Mouse (Mus musculus) heart, embryonic 10.5 days (tissue): ENCODE measurements around the gene Cdkn2a. TPM values are rescaled to one million over a fixed set of nuclear protein-coding genes. Genes with fewer than 3 reads are reported as not detected.

Experiments used
- DNase-seq: peaks from one replicate; pipeline ENCODE4 v3.0.0-alpha.2; 2017; ENCODE audit warnings: low spot score
- H3K27ac ChIP-seq: fragments of 300-500 bp; sonication (generic); 2 replicates; pipeline ENCODE4 v1.5.1; 2016; ENCODE audit warnings: mild to moderate bottlenecking
- H3K27me3 ChIP-seq: fragments of 300-500 bp; sonication (generic); 2 replicates; pipeline ENCODE4 v1.6.1; 2016; ENCODE audit warnings: mild to moderate bottlenecking; ENCODE audit not compliant: poor library complexity, insufficient read depth, severe bottlenecking
- H3K36me3 ChIP-seq: fragments of 300-500 bp; sonication (generic); 2 replicates; pipeline ENCODE4 v1.6.1; 2016; ENCODE audit warnings: mild to moderate bottlenecking, moderate library complexity
- H3K4me1 ChIP-seq: fragments of 300-500 bp; sonication (generic); 2 replicates; pipeline ENCODE4 v1.6.1; 2016; ENCODE audit warnings: mild to moderate bottlenecking
- H3K4me3 ChIP-seq: fragments of 300-500 bp; sonication (generic); 2 replicates; pipeline ENCODE4 v1.5.1; 2016; ENCODE audit warnings: mild to moderate bottlenecking, moderate library complexity
- H3K9me3 ChIP-seq: fragments of 300-500 bp; sonication (generic); 2 replicates; pipeline ENCODE4 v1.6.1; 2016; ENCODE audit warnings: mild to moderate bottlenecking, moderate library complexity
- WGBS: fragments of 180-500 bp; shearing (Covaris S2); methylation state at CpG from one replicate; pipeline ENCODE4 v1.1.7; 2016; 5-methylcytosine and 5-hydroxymethylcytosine counted together
- polyA plus RNA-seq: library from polyadenylated mRNA; unstranded; fragments of >200 nt; fragmentation: Nextera tagmentation; extraction: Ambion mirVana; gene quantifications from 2 replicates; pipeline ENCODE4 v1.2.1, GENCODE M21; 2016

Gene Cdkn2a
- polyA plus RNA-seq = not detected in 2 replicates

- DNase-seq = no peak
- H3K27ac ChIP-seq = peak within 1 kb of the TSS; percentile 1; the same call in 1 of the 2 replicates
These were observed at the start of gene Cdkn2a for GRCm38 (mm10) chr4:89294486-89295440. Cdkn2a (minus strand) TSS chr4:89294653.

GRCm38 (mm10) chr4:89313461-89313860 lies 19.0 kb upstream of the Cdkn2a start:
- peaks cover 44% of the 10 kb centered on the region for H3K27me3 ChIP-seq
- H3K9me3 ChIP-seq = no peaks in the 10 kb centered on the region
- DNase-seq = no peak
- H3K36me3 ChIP-seq = no peaks in the 10 kb centered on the region
- H3K4me1 ChIP-seq = peaks cover 6% of the 10 kb centered on the region; the same call in 1 of the 2 replicates
- H3K4me3 ChIP-seq = no peak overlapping the region
- 10% methylated on average over 13 of the region's 13 CpGs for WGBS
- no peak overlapping the region for H3K27ac ChIP-seq

More at GRCm38 (mm10) chr4:89294486-89295440, at the start of gene Cdkn2a:
- Histone ChIP-seq H3K4me3 (peak within 1 kb of the TSS; percentile 72), H3K4me1 (peaks cover 8% of the 10 kb centered on the region; the same call in 1 of the 2 replicates), H3K9me3 (no peaks in the 10 kb centered on the region), H3K36me3 (no peaks in the 10 kb centered on the region), H3K27me3 (peaks cover 97% of the 10 kb centered on the region)
- under 1% methylated on average over 116 of the region's 117 CpGs for WGBS

- Histone ChIP-seq H3K27ac (peak within 1 kb of the TSS; percentile 62), H3K36me3 (no peaks in the 10 kb centered on the region), H3K9me3 (no peaks in the 10 kb centered on the region), H3K4me3 (peak within 1 kb of the TSS; percentile 78), H3K4me1 (peaks cover 10% of the 10 kb centered on the region), H3K27me3 (peaks cover 72% of the 10 kb centered on the region)
- WGBS = under 1% methylated on average over 61 of the region's 61 CpGs
- DNase-seq = peak; percentile 94
These were observed 16.2 kb upstream of the Cdkn2a start, which contains the start of gene Cdkn2b for GRCm38 (mm10) chr4:89310491-89311254. Cdkn2b (minus strand) TSS chr4:89311039.

- peaks cover 10% of the 10 kb centered on the region for H3K4me1 ChIP-seq
- WGBS = 2% methylated on average over 11 of the region's 11 CpGs
- H3K27me3 ChIP-seq = peaks cover 79% of the 10 kb centered on the region
- H3K4me3 ChIP-seq = peak overlapping the region; percentile 78
- no peak overlapping the region for H3K27ac ChIP-seq
- H3K36me3 ChIP-seq = no peaks in the 10 kb centered on the region
- no peak for DNase-seq
- H3K9me3 ChIP-seq = no peaks in the 10 kb centered on the region
These were observed 15.5 kb upstream of the Cdkn2a start for GRCm38 (mm10) chr4:89309996-89310395.

- H3K9me3 ChIP-seq = no peaks in the 10 kb centered on the region
- no peak for DNase-seq
- peaks cover 92% of the 10 kb centered on the region for H3K27me3 ChIP-seq
- no peak overlapping the region for H3K27ac ChIP-seq
- WGBS = 18% methylated on average over 3 of the region's 3 CpGs
- peaks cover 15% of the 10 kb centered on the region for H3K4me1 ChIP-seq
- H3K4me3 ChIP-seq = no peak overlapping the region
- H3K36me3 ChIP-seq = no peaks in the 10 kb centered on the region
These were observed 13.5 kb upstream of the Cdkn2a start for GRCm38 (mm10) chr4:89308001-89308400.

GRCm38 (mm10) chr4:89306798-89307365 lies 12.4 kb upstream of the Cdkn2a start:
- H3K36me3 ChIP-seq = no peaks in the 10 kb centered on the region
- 0 out of 2 replicates have a peak overlapping the region, but pooled peaks have one; percentile 12 for H3K4me3 ChIP-seq
- no peak for DNase-seq
- no peaks in the 10 kb centered on the region for H3K9me3 ChIP-seq
- H3K27ac ChIP-seq = no peak overlapping the region
- peaks cover 15% of the 10 kb centered on the region for H3K4me1 ChIP-seq
- H3K27me3 ChIP-seq = peaks cover 92% of the 10 kb centered on the region
- WGBS = 1% methylated on average over 25 of the region's 25 CpGs

GRCm38 (mm10) chr4:89305691-89306090 lies 11.2 kb upstream of the Cdkn2a start:
- no peaks in the 10 kb centered on the region for H3K9me3 ChIP-seq
- WGBS = 9% methylated on average over 3 of the region's 3 CpGs
- H3K4me3 ChIP-seq = no peak overlapping the region
- H3K27ac ChIP-seq = no peak overlapping the region
- no peaks in the 10 kb centered on the region for H3K36me3 ChIP-seq
- DNase-seq = no peak
- peaks cover 99% of the 10 kb centered on the region for H3K27me3 ChIP-seq
- peaks cover 13% of the 10 kb centered on the region for H3K4me1 ChIP-seq

GRCm38 (mm10) chr4:89303281-89303995 lies 9.0 kb upstream of the Cdkn2a start:
- no peak overlapping the region for H3K27ac ChIP-seq
- peak overlapping the region; percentile 32; the same call in 1 of the 2 replicates for H3K4me3 ChIP-seq
- peaks cover 9% of the 10 kb centered on the region; the same call in 1 of the 2 replicates for H3K4me1 ChIP-seq
- under 1% methylated on average over 14 of the region's 14 CpGs for WGBS
- no peaks in the 10 kb centered on the region for H3K9me3 ChIP-seq
- DNase-seq = no peak
- peaks cover 97% of the 10 kb centered on the region for H3K27me3 ChIP-seq
- no peaks in the 10 kb centered on the region for H3K36me3 ChIP-seq

GRCm38 (mm10) chr4:89302129-89302528 lies 7.7 kb upstream of the Cdkn2a start:
- Histone ChIP-seq H3K4me3 (no peak overlapping the region), H3K27ac (no peak overlapping the region), H3K36me3 (no peaks in the 10 kb centered on the region), H3K9me3 (no peaks in the 10 kb centered on the region), H3K4me1 (peaks cover 9% of the 10 kb centered on the region; the same call in 1 of the 2 replicates), H3K27me3 (peaks cover 97% of the 10 kb centered on the region)
- 5% methylated on average over 1 of the region's 1 CpGs for WGBS
- no peak for DNase-seq

- Histone ChIP-seq H3K27ac (no peak overlapping the region), H3K27me3 (peaks cover 97% of the 10 kb centered on the region), H3K4me3 (no peak overlapping the region), H3K36me3 (no peaks in the 10 kb centered on the region), H3K9me3 (no peaks in the 10 kb centered on the region), H3K4me1 (peaks cover 10% of the 10 kb centered on the region; the same call in 1 of the 2 replicates)
- DNase-seq = no peak
- WGBS = 1% methylated on average over 2 of the region's 2 CpGs
These were observed 5.3 kb upstream of the Cdkn2a start for GRCm38 (mm10) chr4:89299721-89300120.

- no peak for DNase-seq
- no peak overlapping the region for H3K27ac ChIP-seq
- WGBS = 2% methylated on average over 31 of the region's 31 CpGs
These were observed 1.2 kb upstream of the Cdkn2a start for GRCm38 (mm10) chr4:89295441-89296220.

More at GRCm38 (mm10) chr4:89295441-89296220, 1.2 kb upstream of the Cdkn2a start:
- Histone ChIP-seq H3K4me1 (peaks cover 8% of the 10 kb centered on the region; the same call in 1 of the 2 replicates), H3K27me3 (peaks cover 97% of the 10 kb centered on the region), H3K9me3 (no peaks in the 10 kb centered on the region), H3K36me3 (no peaks in the 10 kb centered on the region), H3K4me3 (peak overlapping the region; percentile 72)
